Mouse (Mus musculus): ENCODE data around the gene 3110082J24Rik.
"Not testable (repeated sequence)": the region's sequence is repeated elsewhere in the genome, so short reads cannot be mapped to it uniquely, and the experiment has no call there.

The 3110082J24Rik gene

DNA sequence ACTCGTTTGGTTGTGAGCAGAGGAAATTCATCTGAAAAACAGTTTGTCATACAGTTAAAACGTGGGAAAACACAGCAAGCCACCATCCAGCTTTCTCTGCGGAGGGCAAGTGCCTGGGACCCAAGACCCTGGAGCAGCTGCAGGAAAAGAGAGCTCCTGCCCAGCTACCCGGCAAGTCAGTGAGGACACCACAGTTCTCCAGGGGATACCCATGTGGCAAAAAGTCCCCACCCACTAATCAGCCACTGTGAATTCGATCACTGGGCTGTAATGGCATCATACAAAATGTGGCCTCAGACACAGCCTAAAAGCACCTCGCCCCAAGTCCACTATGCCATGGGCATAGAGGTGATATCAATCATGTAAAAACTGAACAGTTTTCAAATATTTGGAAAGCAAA, 34.2 kb downstream of the 3110082J24Rik start:
- DNase-seq, result no peak

DNA sequence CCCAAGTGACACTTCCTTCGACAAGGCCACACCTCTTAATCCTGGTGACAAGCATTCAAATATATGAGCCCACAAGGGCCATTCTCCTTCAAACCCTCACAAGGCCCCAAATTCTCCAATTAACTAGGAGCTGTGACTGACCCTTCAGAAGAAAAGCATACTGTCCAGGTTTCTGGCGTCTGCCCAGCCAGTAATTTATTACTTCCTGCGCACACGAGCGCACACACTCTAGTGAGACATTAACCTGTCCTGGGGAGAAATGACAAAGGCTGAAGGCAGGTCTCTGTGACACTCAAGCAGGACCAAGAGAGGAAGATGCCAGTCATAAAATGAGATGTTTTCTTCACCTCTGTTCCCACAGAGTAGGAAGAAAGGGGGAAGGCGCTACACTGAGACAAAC, 38.2 kb downstream of the 3110082J24Rik start:
- DNase-seq, result no peak

DNA sequence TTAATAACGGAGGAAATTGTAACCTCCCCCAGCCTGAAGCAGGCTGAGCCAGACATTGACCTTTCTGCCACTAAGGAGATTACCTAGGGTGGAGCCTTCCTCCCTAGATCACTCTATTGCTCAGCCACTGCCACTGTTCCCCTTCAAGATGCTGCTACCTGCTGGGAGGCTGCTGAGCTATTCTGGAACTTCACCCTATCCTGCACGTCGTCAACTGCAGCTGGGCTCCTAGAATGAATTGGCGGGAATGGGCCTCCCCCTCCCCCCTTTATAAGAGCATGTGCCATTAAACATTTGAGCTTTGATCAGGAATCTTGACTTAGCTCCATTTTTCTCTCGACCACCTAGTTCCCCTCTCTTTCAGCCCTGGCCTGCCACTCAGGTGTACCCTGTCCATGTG, 46.3 kb downstream of the 3110082J24Rik start:
- DNase-seq, result not testable (repeated sequence)

DNA sequence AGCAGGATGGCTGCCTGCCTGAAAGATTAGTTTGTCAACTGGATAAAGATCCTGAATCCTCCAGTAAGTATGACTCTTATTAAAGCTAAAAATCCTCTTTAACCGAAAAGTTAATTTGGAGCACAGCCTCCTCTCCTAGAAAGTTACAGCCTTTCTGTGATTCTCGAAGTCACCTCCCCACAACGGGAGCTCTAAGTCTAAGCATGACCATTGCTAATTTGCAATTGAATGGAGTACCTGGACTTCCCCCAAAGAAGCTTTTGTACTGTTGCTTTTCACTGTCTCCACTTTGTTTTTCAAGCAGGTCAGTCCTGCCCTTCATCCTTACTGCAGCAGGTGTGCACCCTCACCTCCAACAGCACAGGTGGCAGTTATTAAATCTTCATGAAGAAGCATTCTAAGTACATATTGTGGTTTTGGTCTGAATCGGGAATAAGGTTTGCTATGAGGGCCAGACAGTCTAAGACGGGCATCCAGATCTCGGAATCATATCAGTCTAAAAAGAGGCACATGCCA, 47.6 kb downstream of the 3110082J24Rik start:
- DNase-seq, result no peak
